Mouse (Mus musculus): ENCODE measurements around the gene Otulin. TPM values are rescaled to one million over a fixed set of nuclear protein-coding genes. Genes with fewer than 3 reads are reported as not detected.

The Otulin gene
- polyA plus RNA-seq, 1 experiment from 2014 or later, result 45.9 TPM

GRCm38 (mm10) chr15:27516927-27517326 is 113.6 kb downstream of the Otulin start:
- Histone ChIP-seq H3K9ac (ENCODE audit: low read depth, low read length) (no peak overlapping the region), H3K4me2 (no peak overlapping the region), H3K9me3 (ENCODE audit: control insufficient read depth, low read length) (no peaks in the 10 kb centered on the region), H3K27ac (ENCODE audit: low read depth, low read length) (no peak overlapping the region), H3K4me3 (ENCODE audit: low read depth, low read length) (no peak overlapping the region), H3K27me3 (replicated peaks; ENCODE audit: control insufficient read depth, insufficient read depth, low read length) (no peaks in the 10 kb centered on the region), H3K4me1 (replicated peaks; ENCODE audit: control insufficient read depth, insufficient read depth, low read length) (0 out of 2 replicates have a peak, but pooled peaks cover under 1% of the 10 kb centered on the region), H3K36me3 (ENCODE audit: control insufficient read depth, insufficient read depth, low read length) (no peaks in the 10 kb centered on the region)
- WGBS, result 79% methylated on average over 1 of the region's 1 CpGs
- DNase-seq (ENCODE audit: low spot score), result no peak
- no peak for ATAC-seq (replicated peaks; ENCODE audit: low FRiP score)

DNA sequence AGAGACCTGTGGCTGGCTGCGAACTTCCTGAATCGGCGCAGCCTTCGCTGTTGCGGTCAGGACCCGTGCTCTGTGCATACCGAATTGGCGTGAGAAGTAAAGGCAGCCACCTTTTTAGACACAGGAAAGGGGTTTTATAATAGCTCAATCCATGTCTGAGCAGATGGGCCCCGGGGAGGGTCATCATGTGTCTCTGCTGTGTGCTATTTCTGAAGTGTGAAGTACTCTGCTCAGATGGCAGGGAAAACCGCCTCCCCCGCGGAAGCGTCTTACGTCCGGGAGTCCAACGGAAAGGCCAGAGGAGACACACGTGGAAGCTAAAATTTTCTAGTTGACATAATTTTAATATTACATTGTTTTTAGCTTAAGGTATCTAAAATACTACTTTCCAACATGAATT is 121.5 kb downstream of the Otulin start:
- 86% methylated on average over 17 of the region's 17 CpGs for WGBS
- peaks cover 23% of the 10 kb centered on the region for H3K4me1 ChIP-seq (replicated peaks; ENCODE audit: control insufficient read depth, insufficient read depth, low read length)
- no peak overlapping the region for H3K9ac ChIP-seq (ENCODE audit: low read depth, low read length)
- no peaks in the 10 kb centered on the region for H3K9me3 ChIP-seq (ENCODE audit: control insufficient read depth, low read length)
- ATAC-seq (replicated peaks; ENCODE audit: low FRiP score) (no peak), DNase-seq (ENCODE audit: low spot score) (no peak)
- no peak overlapping the region for H3K4me3 ChIP-seq (ENCODE audit: low read depth, low read length)
- H3K4me2 ChIP-seq, result no peak overlapping the region
- H3K36me3 ChIP-seq (ENCODE audit: control insufficient read depth, insufficient read depth, low read length), result no peaks in the 10 kb centered on the region
- no peaks in the 10 kb centered on the region for H3K27me3 ChIP-seq (replicated peaks; ENCODE audit: control insufficient read depth, insufficient read depth, low read length)
- H3K27ac ChIP-seq (ENCODE audit: low read depth, low read length), result no peak overlapping the region

DNA sequence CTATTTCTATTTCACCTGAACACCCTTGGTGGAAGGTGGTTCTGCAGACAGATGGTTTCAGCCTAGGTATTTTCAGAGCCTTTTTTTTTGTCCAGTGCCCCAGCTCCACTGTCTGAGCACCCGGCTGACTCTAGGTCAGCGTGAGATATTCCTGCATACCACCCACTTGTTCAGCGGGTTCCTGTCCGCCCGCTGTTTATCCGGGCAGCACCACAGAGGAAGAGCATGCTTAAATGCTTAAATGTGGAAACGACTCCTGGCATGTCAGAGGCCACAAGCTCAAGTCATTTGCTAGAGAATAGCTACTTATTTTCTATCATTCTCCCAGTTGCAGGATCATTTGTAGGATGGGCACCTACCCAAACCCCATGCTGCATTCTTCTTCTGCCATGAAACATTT is 122.3 kb downstream of the Otulin start:
- no peak for DNase-seq (ENCODE audit: low spot score)
- H3K27ac ChIP-seq (ENCODE audit: low read depth, low read length), result no peak overlapping the region
- H3K27me3 ChIP-seq (replicated peaks; ENCODE audit: control insufficient read depth, insufficient read depth, low read length), result no peaks in the 10 kb centered on the region
- H3K4me3 ChIP-seq (ENCODE audit: low read depth, low read length), result no peak overlapping the region
- no peaks in the 10 kb centered on the region for H3K36me3 ChIP-seq (ENCODE audit: control insufficient read depth, insufficient read depth, low read length)
- H3K4me2 ChIP-seq, result no peak overlapping the region
- H3K9me3 ChIP-seq (ENCODE audit: control insufficient read depth, low read length), result no peaks in the 10 kb centered on the region
- 92% methylated on average over 7 of the region's 7 CpGs for WGBS
- no peak for ATAC-seq (replicated peaks; ENCODE audit: low FRiP score)
- peaks cover 25% of the 10 kb centered on the region for H3K4me1 ChIP-seq (replicated peaks; ENCODE audit: control insufficient read depth, insufficient read depth, low read length)
- H3K9ac ChIP-seq (ENCODE audit: low read depth, low read length), result no peak overlapping the region

GRCm38 (mm10) chr15:27506893-27507596 is 123.4 kb downstream of the Otulin start:
- H3K9ac ChIP-seq (ENCODE audit: low read depth, low read length), result no peak overlapping the region
- WGBS, result 86% methylated on average over 15 of the region's 15 CpGs
- DNase-seq (ENCODE audit: low spot score) (no peak), ATAC-seq (replicated peaks; ENCODE audit: low FRiP score) (0 out of 2 replicates have a peak, but pooled peaks have one; percentile 19)
- H3K27me3 ChIP-seq (replicated peaks; ENCODE audit: control insufficient read depth, insufficient read depth, low read length), result no peaks in the 10 kb centered on the region
- no peak overlapping the region for H3K4me2 ChIP-seq
- no peak overlapping the region for H3K27ac ChIP-seq (ENCODE audit: low read depth, low read length)
- no peaks in the 10 kb centered on the region for H3K9me3 ChIP-seq (ENCODE audit: control insufficient read depth, low read length)
- peaks cover 27% of the 10 kb centered on the region for H3K4me1 ChIP-seq (replicated peaks; ENCODE audit: control insufficient read depth, insufficient read depth, low read length)
- H3K4me3 ChIP-seq (ENCODE audit: low read depth, low read length), result no peak overlapping the region
- H3K36me3 ChIP-seq (ENCODE audit: control insufficient read depth, insufficient read depth, low read length), result no peaks in the 10 kb centered on the region

DNA sequence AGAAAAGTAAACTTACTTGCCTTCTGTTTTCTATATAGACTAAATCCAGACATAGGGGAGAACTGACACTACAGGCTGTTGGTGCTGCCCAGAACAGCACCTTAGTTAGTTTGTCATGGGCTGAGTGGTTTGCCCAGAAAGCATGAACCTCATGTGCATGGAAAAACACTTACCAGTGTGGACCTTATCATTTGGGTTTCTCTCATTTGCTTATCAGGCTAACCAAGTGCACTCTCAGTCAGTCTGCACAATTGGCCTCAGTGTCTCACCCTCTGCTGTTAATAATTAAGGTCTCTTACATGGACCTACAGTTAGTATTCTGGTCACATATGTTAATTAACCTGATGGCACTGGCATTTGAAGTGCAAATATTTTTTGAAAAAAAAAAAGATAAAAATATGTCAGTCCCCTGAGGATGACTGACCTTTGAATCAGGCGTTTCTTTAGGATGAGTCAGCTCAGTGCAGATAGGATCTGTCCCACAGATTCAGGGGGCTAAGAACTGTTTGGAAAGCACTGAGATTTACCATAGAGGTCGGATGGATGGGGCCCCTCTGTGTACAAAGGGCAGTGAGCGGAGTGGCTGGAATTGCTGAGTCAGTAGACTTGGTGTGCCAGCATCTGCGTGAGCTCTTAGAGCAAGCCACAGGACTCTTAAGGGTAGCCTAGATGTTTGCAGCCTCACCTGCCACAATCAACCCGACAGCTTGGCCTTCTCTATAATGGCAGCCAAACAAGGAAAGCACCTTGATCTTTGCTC is 124.2 kb downstream of the Otulin start:
- Histone ChIP-seq H3K4me1 (replicated peaks; ENCODE audit: control insufficient read depth, insufficient read depth, low read length) (peaks cover 34% of the 10 kb centered on the region), H3K9ac (ENCODE audit: low read depth, low read length) (no peak overlapping the region), H3K27ac (ENCODE audit: low read depth, low read length) (no peak overlapping the region), H3K4me2 (no peak overlapping the region), H3K27me3 (replicated peaks; ENCODE audit: control insufficient read depth, insufficient read depth, low read length) (no peaks in the 10 kb centered on the region), H3K4me3 (ENCODE audit: low read depth, low read length) (no peak overlapping the region), H3K9me3 (ENCODE audit: control insufficient read depth, low read length) (no peaks in the 10 kb centered on the region), H3K36me3 (ENCODE audit: control insufficient read depth, insufficient read depth, low read length) (no peaks in the 10 kb centered on the region)
- 33% methylated on average over 5 of the region's 5 CpGs for WGBS
- DNase-seq (ENCODE audit: low spot score), result no peak
- peak; percentile 65 for ATAC-seq (replicated peaks; ENCODE audit: low FRiP score)

DNA sequence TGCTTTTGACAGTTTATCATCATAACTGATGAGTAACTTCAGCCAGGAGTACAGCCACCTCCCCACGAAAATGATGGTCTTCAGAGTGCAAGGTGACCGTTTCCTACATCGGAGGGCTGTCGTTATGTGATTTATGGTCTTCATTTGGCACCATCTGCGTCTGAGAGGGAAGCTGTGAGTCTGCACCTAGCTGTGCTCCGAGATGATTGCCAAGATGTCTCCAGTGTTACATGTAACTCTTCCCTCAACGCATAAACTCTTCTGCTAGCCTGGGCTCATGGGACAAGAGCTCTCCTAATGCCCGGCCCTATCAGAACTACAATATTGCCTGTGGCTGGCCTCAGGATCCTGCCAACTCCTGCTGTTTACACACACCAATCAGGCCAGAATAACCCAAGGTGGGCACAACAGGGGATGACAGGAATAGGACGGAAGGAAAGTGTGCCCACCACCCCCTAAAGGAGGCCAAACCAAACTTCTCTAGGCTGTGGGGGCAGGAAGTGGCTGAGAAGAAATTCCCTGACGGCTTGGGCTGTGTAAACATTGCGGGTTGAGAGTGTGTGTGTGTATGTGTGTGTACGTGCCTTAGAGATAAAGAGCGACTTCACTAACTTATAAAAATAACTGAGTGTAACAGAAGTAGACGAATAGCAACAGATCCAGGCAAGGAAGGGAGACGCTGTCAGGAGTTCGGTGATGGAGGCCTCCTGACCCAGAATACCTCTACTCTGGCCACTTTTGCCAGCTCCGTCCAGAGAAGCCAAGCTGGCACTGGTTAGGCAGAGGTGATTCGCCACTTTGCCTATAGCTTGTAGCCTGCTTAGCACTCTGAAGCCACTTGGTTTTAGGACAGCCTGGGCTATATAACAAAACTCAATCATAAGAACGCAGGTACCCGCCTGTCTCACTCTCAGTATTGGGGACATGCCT is 126.4 kb downstream of the Otulin start:
- ATAC-seq (replicated peaks; ENCODE audit: low FRiP score), result no peak; the same call in 1 of the 2 replicates
- Histone ChIP-seq H3K9ac (ENCODE audit: low read depth, low read length) (no peak overlapping the region), H3K4me3 (ENCODE audit: low read depth, low read length) (no peak overlapping the region), H3K4me1 (replicated peaks; ENCODE audit: control insufficient read depth, insufficient read depth, low read length) (peaks cover 35% of the 10 kb centered on the region), H3K4me2 (no peak overlapping the region), H3K9me3 (ENCODE audit: control insufficient read depth, low read length) (no peaks in the 10 kb centered on the region), H3K36me3 (ENCODE audit: control insufficient read depth, insufficient read depth, low read length) (no peaks in the 10 kb centered on the region), H3K27ac (ENCODE audit: low read depth, low read length) (no peak overlapping the region), H3K27me3 (replicated peaks; ENCODE audit: control insufficient read depth, insufficient read depth, low read length) (no peaks in the 10 kb centered on the region)
- DNase-seq (ENCODE audit: low spot score), result no peak
- whole genome bisulfite sequencing, result 66% methylated on average over 20 of the region's 20 CpGs

GRCm38 (mm10) chr15:27503221-27503620 is 127.3 kb downstream of the Otulin start:
- H3K27ac ChIP-seq (ENCODE audit: low read depth, low read length), result no peak overlapping the region
- 81% methylated on average over 9 of the region's 9 CpGs for WGBS
- H3K4me1 ChIP-seq (replicated peaks; ENCODE audit: control insufficient read depth, insufficient read depth, low read length), result peaks cover 35% of the 10 kb centered on the region

GRCm38 (mm10) chr15:27502338-27502737 is 128.2 kb downstream of the Otulin start:
- H3K9me3 ChIP-seq (ENCODE audit: control insufficient read depth, low read length), result no peaks in the 10 kb centered on the region
- H3K27me3 ChIP-seq (replicated peaks; ENCODE audit: control insufficient read depth, insufficient read depth, low read length), result no peaks in the 10 kb centered on the region
- H3K36me3 ChIP-seq (ENCODE audit: control insufficient read depth, insufficient read depth, low read length), result no peaks in the 10 kb centered on the region
- WGBS, result 86% methylated on average over 13 of the region's 13 CpGs
- ATAC-seq (replicated peaks; ENCODE audit: low FRiP score) (no peak), DNase-seq (ENCODE audit: low spot score) (no peak)
- H3K4me1 ChIP-seq (replicated peaks; ENCODE audit: control insufficient read depth, insufficient read depth, low read length), result peaks cover 42% of the 10 kb centered on the region
- no peak overlapping the region for H3K4me3 ChIP-seq (ENCODE audit: low read depth, low read length)
- no peak overlapping the region for H3K27ac ChIP-seq (ENCODE audit: low read depth, low read length)
- H3K4me2 ChIP-seq, result no peak overlapping the region
- H3K9ac ChIP-seq (ENCODE audit: low read depth, low read length), result no peak overlapping the region

More at GRCm38 (mm10) chr15:27503221-27503620, 127.3 kb downstream of the Otulin start:
- H3K27me3 ChIP-seq (replicated peaks; ENCODE audit: control insufficient read depth, insufficient read depth, low read length), result no peaks in the 10 kb centered on the region
- no peak for ATAC-seq (replicated peaks; ENCODE audit: low FRiP score)
- no peak overlapping the region for H3K9ac ChIP-seq (ENCODE audit: low read depth, low read length)
- no peaks in the 10 kb centered on the region for H3K9me3 ChIP-seq (ENCODE audit: control insufficient read depth, low read length)
- no peaks in the 10 kb centered on the region for H3K36me3 ChIP-seq (ENCODE audit: control insufficient read depth, insufficient read depth, low read length)
- no peak for DNase-seq (ENCODE audit: low spot score)
- H3K4me3 ChIP-seq (ENCODE audit: low read depth, low read length), result no peak overlapping the region
- H3K4me2 ChIP-seq, result no peak overlapping the region
